Mouse (Mus musculus) midbrain, embryonic 11.5 days (tissue): ENCODE measurements around the gene Ndufa8. TPM values are rescaled to one million over a fixed set of nuclear protein-coding genes. Genes with fewer than 3 reads are reported as not detected.

ENCODE experiments used
- ATAC-seq: fragments of 200-750 bp; cut with Nextera tagmentation; 2 replicates; pipeline ENCODE4 v1.8.0; 2017; ENCODE audit warnings: moderate TSS enrichment, moderate library complexity; ENCODE audit not compliant: low FRiP score
- DNase-seq: peaks from one replicate; pipeline ENCODE4 v3.0.0; 2015; ENCODE audit warnings: low spot score; ENCODE audit errors: missing footprints
- H3K27ac ChIP-seq: fragments of 300-500 bp; sonication (generic); 2 replicates; pipeline ENCODE4 v1.5.1; 2014; ENCODE audit warnings: low read depth, low read length
- H3K27me3 ChIP-seq: fragments of 300-500 bp; sonication (generic); 2 replicates; pipeline ENCODE4 v1.6.1; 2014; ENCODE audit warnings: mild to moderate bottlenecking, low read length, moderate library complexity, mixed read lengths; ENCODE audit not compliant: control insufficient read depth, insufficient read depth
- H3K36me3 ChIP-seq: fragments of 300-500 bp; sonication (generic); 2 replicates; pipeline ENCODE4 v1.6.1; 2014; ENCODE audit warnings: mild to moderate bottlenecking, low read length, moderate library complexity, mixed read lengths; ENCODE audit not compliant: control insufficient read depth, insufficient read depth
- H3K4me1 ChIP-seq: fragments of 300-500 bp; sonication (generic); 2 replicates; pipeline ENCODE4 v1.6.1; 2014; ENCODE audit warnings: low read length; ENCODE audit not compliant: control insufficient read depth, insufficient read depth
- H3K4me2 ChIP-seq: fragments of 300-500 bp; sonication (generic); 2 replicates; pipeline ENCODE4 v1.6.1; 2014; ENCODE audit warnings: mild to moderate bottlenecking, moderate library complexity
- H3K4me3 ChIP-seq: fragments of 300-500 bp; sonication (generic); 2 replicates; pipeline ENCODE4 v1.5.1; 2014; ENCODE audit warnings: low read depth, low read length
- H3K9ac ChIP-seq: fragments of 300-500 bp; sonication (generic); 2 replicates; pipeline ENCODE4 v1.6.1; 2014; ENCODE audit warnings: low read length
- H3K9me3 ChIP-seq: fragments of 300-500 bp; sonication (generic); 2 replicates; pipeline ENCODE4 v1.6.1; 2016; ENCODE audit warnings: low read length; ENCODE audit not compliant: control insufficient read depth
- WGBS: fragments of 180-500 bp; shearing (Covaris S2); extraction: QIAGEN DNeasy Blood & Tissue Kit; methylation state at CpG from one replicate; pipeline ENCODE4 v1.1.7; 2014; 5-methylcytosine and 5-hydroxymethylcytosine counted together
- polyA plus RNA-seq: library from polyadenylated mRNA; unstranded; fragments of >200 nt; fragmentation: Nextera tagmentation; extraction: Ambion mirVana; gene quantifications from 2 replicates; pipeline ENCODE4 v1.2.1, GENCODE M21; 2014

Ndufa8 gene
- polyA plus RNA-seq, 1 experiment from 2014 or later: 186 TPM

GRCm38 (mm10) chr2:36032884-36033283 is 16.3 kb downstream of the Ndufa8 start:
- Histone ChIP-seq H3K36me3 (no peaks in the 10 kb centered on the region; the same call in 1 of the 2 replicates), H3K4me2 (no peak overlapping the region), H3K27me3 (no peaks in the 10 kb centered on the region), H3K4me3 (no peak overlapping the region), H3K9me3 (no peaks in the 10 kb centered on the region), H3K4me1 (no peaks in the 10 kb centered on the region), H3K27ac (no peak overlapping the region), H3K9ac (no peak overlapping the region)
- DNase-seq (no peak), ATAC-seq (no peak)
- WGBS: 83% methylated on average over 7 of the region's 7 CpGs

- Histone ChIP-seq H3K4me2 (no peak overlapping the region), H3K4me3 (no peak overlapping the region), H3K36me3 (no peaks in the 10 kb centered on the region), H3K9ac (no peak overlapping the region), H3K27ac (no peak overlapping the region), H3K4me1 (peaks cover 5% of the 10 kb centered on the region; the same call in 1 of the 2 replicates), H3K9me3 (no peaks in the 10 kb centered on the region), H3K27me3 (no peaks in the 10 kb centered on the region)
- ATAC-seq: no peak
- no peak for DNase-seq
- 75% methylated on average over 3 of the region's 3 CpGs for WGBS
Measured at GRCm38 (mm10) chr2:36023291-36023690, 25.9 kb downstream of the Ndufa8 start.

- peak overlapping the region; percentile 16; the same call in 1 of the 2 replicates for H3K4me3 ChIP-seq
- no peaks in the 10 kb centered on the region for H3K27me3 ChIP-seq
- peak overlapping the region; percentile 53 for H3K4me2 ChIP-seq
- H3K4me1 ChIP-seq: peaks cover 5% of the 10 kb centered on the region; the same call in 1 of the 2 replicates
- no peak overlapping the region for H3K9ac ChIP-seq
- WGBS: 14% methylated on average over 32 of the region's 32 CpGs
- no peaks in the 10 kb centered on the region for H3K36me3 ChIP-seq
- H3K9me3 ChIP-seq: no peaks in the 10 kb centered on the region
- ATAC-seq: peak; percentile 71
- DNase-seq: peak; percentile 96
- no peak overlapping the region for H3K27ac ChIP-seq
Measured at GRCm38 (mm10) chr2:36021385-36022159, 27.6 kb downstream of the Ndufa8 start.

- Histone ChIP-seq H3K9me3 (no peaks in the 10 kb centered on the region), H3K4me3 (no peak overlapping the region), H3K4me2 (no peak overlapping the region), H3K27ac (no peak overlapping the region), H3K4me1 (peaks cover 3% of the 10 kb centered on the region; the same call in 1 of the 2 replicates), H3K36me3 (no peaks in the 10 kb centered on the region), H3K9ac (no peak overlapping the region), H3K27me3 (peaks cover 15% of the 10 kb centered on the region)
- ATAC-seq (0 out of 2 replicates have a peak, but pooled peaks have one; percentile 5), DNase-seq (no peak)
- 79% methylated on average over 12 of the region's 12 CpGs for WGBS
Measured at GRCm38 (mm10) chr2:36013010-36013409, 36.2 kb downstream of the Ndufa8 start.

GRCm38 (mm10) chr2:36011331-36011825 is 37.8 kb downstream of the Ndufa8 start:
- WGBS: 0% methylated on average over 44 of the region's 44 CpGs
- H3K4me1 ChIP-seq: peaks cover 3% of the 10 kb centered on the region; the same call in 1 of the 2 replicates
- H3K27me3 ChIP-seq: peaks cover 15% of the 10 kb centered on the region
- peak overlapping the region; percentile 73 for H3K4me2 ChIP-seq
- H3K36me3 ChIP-seq: no peaks in the 10 kb centered on the region
- H3K9ac ChIP-seq: peak overlapping the region; percentile 63
- peak; percentile 93 for DNase-seq
- H3K9me3 ChIP-seq: no peaks in the 10 kb centered on the region
- peak overlapping the region; percentile 46 for H3K4me3 ChIP-seq
- ATAC-seq: peak; percentile 28; the same call in 1 of the 2 replicates
- H3K27ac ChIP-seq: no peak overlapping the region

- Histone ChIP-seq H3K4me3 (no peak overlapping the region), H3K4me2 (no peak overlapping the region), H3K27ac (no peak overlapping the region), H3K36me3 (no peaks in the 10 kb centered on the region), H3K9me3 (no peaks in the 10 kb centered on the region), H3K9ac (no peak overlapping the region), H3K4me1 (peaks cover 3% of the 10 kb centered on the region; the same call in 1 of the 2 replicates), H3K27me3 (peaks cover 15% of the 10 kb centered on the region)
- 39% methylated on average over 8 of the region's 8 CpGs for WGBS
- ATAC-seq (no peak), DNase-seq (no peak)
Measured at GRCm38 (mm10) chr2:36010579-36010978, 38.6 kb downstream of the Ndufa8 start.

GRCm38 (mm10) chr2:36009386-36009785 is 39.8 kb downstream of the Ndufa8 start:
- ATAC-seq (peak; percentile 67), DNase-seq (peak; percentile 97)
- Histone ChIP-seq H3K9me3 (no peaks in the 10 kb centered on the region), H3K9ac (no peak overlapping the region), H3K4me1 (peaks cover 3% of the 10 kb centered on the region; the same call in 1 of the 2 replicates), H3K36me3 (no peaks in the 10 kb centered on the region), H3K27me3 (peaks cover 15% of the 10 kb centered on the region), H3K4me2 (no peak overlapping the region), H3K4me3 (no peak overlapping the region), H3K27ac (no peak overlapping the region)
- 19% methylated on average over 4 of the region's 4 CpGs for WGBS

- no peak overlapping the region for H3K4me3 ChIP-seq
- H3K36me3 ChIP-seq: no peaks in the 10 kb centered on the region
- H3K9ac ChIP-seq: no peak overlapping the region
- H3K9me3 ChIP-seq: no peaks in the 10 kb centered on the region
- H3K4me1 ChIP-seq: peaks cover 3% of the 10 kb centered on the region; the same call in 1 of the 2 replicates
- peak; percentile 96 for DNase-seq
- ATAC-seq: no peak
- no peak overlapping the region for H3K27ac ChIP-seq
- no peak overlapping the region for H3K4me2 ChIP-seq
- 48% methylated on average over 1 of the region's 1 CpGs for WGBS
- peaks cover 15% of the 10 kb centered on the region for H3K27me3 ChIP-seq
Measured at GRCm38 (mm10) chr2:36008071-36008470, 41.1 kb downstream of the Ndufa8 start.

GRCm38 (mm10) chr2:36002188-36002587 is 47.0 kb downstream of the Ndufa8 start:
- Histone ChIP-seq H3K27ac (no peak overlapping the region), H3K4me3 (no peak overlapping the region), H3K4me2 (no peak overlapping the region), H3K36me3 (no peaks in the 10 kb centered on the region), H3K4me1 (no peaks in the 10 kb centered on the region), H3K9me3 (no peaks in the 10 kb centered on the region), H3K9ac (no peak overlapping the region), H3K27me3 (no peaks in the 10 kb centered on the region)
- 39% methylated on average over 6 of the region's 6 CpGs for WGBS
- ATAC-seq (no peak), DNase-seq (no peak)
